Mouse (Mus musculus): ENCODE data around the gene Jade1.

DNA sequence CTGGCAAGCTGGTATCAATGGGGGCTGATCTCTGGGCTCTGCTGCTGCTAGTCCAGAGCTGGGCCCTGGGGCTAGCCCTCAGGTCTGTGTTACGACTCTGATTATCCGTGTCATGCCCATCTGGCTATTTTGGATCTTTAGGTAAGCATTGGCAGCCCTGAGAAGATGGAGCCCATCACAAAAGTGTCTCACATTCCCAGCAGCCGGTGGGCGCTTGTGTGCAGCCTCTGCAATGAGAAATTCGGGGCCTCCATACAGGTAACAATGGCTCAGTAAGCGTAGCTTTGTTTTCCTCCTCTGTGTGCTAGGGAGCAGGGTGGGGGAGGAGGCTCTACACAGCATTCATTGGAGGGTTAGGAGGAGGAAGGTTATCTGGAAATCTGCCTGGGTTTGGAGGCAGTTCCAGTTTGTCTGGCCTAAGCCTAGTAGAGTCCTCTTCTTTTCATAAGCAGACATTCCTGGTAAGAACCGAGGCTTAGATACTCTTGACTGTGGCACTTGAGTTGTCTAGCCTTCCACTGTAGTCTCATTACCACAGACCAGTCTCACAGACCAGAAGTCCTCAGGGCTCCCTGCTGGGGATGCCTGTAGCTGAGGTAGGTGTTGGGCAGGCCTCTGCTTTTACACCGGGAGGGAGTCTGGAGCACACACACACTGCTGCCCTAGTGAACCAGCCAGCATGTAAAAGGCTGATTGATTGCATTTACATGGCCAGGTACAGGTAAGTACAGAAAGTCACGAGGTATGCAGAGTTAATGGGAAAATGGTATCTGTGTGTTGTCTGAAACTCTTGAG lies 45.9 kb downstream of the Jade1 start:
- TF ChIP-seq POLR2A (IDR thresholded peaks at IDR 0.05; ENCODE audit: insufficient read depth, low read depth, low read length) (no peak), CTCF (IDR thresholded peaks at IDR 0.05) (no peak)

All from heart, adult 2 months (tissue).